Mouse (Mus musculus) kidney, embryonic 15.5 days (tissue): ENCODE results near the gene Sfmbt1. TPM values are rescaled to one million over a fixed set of nuclear protein-coding genes. Genes with fewer than 3 reads are reported as not detected.

ENCODE experiments used
- ATAC-seq: fragments of 200-750 bp; cut with Nextera tagmentation; replicated peaks from 2 replicates; pipeline ENCODE4 v1.8.0; 2017; ENCODE audit warnings: moderate TSS enrichment; ENCODE audit not compliant: low FRiP score
- H3K27ac ChIP-seq: fragments of 300-500 bp; sonication (generic); 2 replicates; pipeline ENCODE4 v1.5.1; 2015; ENCODE audit warnings: mild to moderate bottlenecking, inconsistent platforms
- H3K27me3 ChIP-seq: fragments of 300-500 bp; sonication (generic); 2 replicates; pipeline ENCODE4 v1.6.1; 2015; ENCODE audit warnings: inconsistent platforms
- H3K36me3 ChIP-seq: fragments of 300-500 bp; sonication (generic); 2 replicates; pipeline ENCODE4 v1.6.1; 2015; ENCODE audit warnings: inconsistent platforms
- H3K4me1 ChIP-seq: fragments of 300-500 bp; sonication (generic); 2 replicates; pipeline ENCODE4 v1.6.1; 2015; ENCODE audit warnings: inconsistent platforms
- H3K4me2 ChIP-seq: fragments of 300-500 bp; sonication (generic); 2 replicates; pipeline ENCODE4 v1.6.1; 2015; ENCODE audit warnings: moderate library complexity, mild to moderate bottlenecking, inconsistent platforms
- H3K4me3 ChIP-seq: fragments of 300-500 bp; sonication (generic); replicated peaks from 2 replicates; pipeline ENCODE4 v1.5.1; 2015; ENCODE audit warnings: mild to moderate bottlenecking, inconsistent platforms
- H3K9ac ChIP-seq: fragments of 300-500 bp; sonication (generic); 2 replicates; pipeline ENCODE4 v1.6.1; 2015; ENCODE audit warnings: mild to moderate bottlenecking, inconsistent platforms
- H3K9me3 ChIP-seq: fragments of 300-500 bp; sonication (generic); replicated peaks from 2 replicates; pipeline ENCODE4 v1.6.1; 2016; ENCODE audit warnings: inconsistent platforms
- WGBS: fragments of 180-500 bp; shearing (Covaris S2); methylation state at CpG from one replicate; pipeline ENCODE4 v1.1.7; 2015; ENCODE audit warnings: mixed read lengths; 5-methylcytosine and 5-hydroxymethylcytosine counted together
- polyA plus RNA-seq: library from polyadenylated mRNA; unstranded; fragments of >200 nt; fragmentation: Nextera tagmentation; extraction: Ambion mirVana; gene quantifications from 2 replicates; pipeline ENCODE4 v1.2.1, GENCODE M21; 2015

Sfmbt1 gene
- 14.7 and 15.0 TPM in 2 replicates for polyA plus RNA-seq

GRCm38 (mm10) chr14:30714799-30715617, at the start of gene Sfmbt1:
Sfmbt1 (plus strand) TSS chr14:30714849.
- H3K4me2 ChIP-seq: peak within 1 kb of the TSS; percentile 94
- H3K36me3 ChIP-seq: no peaks in the 10 kb centered on the region
- H3K9me3 ChIP-seq: no peaks in the 10 kb centered on the region
- 2% methylated on average over 82 of the region's 87 CpGs for WGBS
- peak; percentile 79 for ATAC-seq
- H3K4me3 ChIP-seq: peak within 1 kb of the TSS; percentile 93
- peak within 1 kb of the TSS; percentile 95 for H3K27ac ChIP-seq
- peak within 1 kb of the TSS; percentile 73 for H3K9ac ChIP-seq
- H3K4me1 ChIP-seq: peaks cover 13% of the 10 kb centered on the region
- peaks cover 13% of the 10 kb centered on the region for H3K27me3 ChIP-seq

DNA sequence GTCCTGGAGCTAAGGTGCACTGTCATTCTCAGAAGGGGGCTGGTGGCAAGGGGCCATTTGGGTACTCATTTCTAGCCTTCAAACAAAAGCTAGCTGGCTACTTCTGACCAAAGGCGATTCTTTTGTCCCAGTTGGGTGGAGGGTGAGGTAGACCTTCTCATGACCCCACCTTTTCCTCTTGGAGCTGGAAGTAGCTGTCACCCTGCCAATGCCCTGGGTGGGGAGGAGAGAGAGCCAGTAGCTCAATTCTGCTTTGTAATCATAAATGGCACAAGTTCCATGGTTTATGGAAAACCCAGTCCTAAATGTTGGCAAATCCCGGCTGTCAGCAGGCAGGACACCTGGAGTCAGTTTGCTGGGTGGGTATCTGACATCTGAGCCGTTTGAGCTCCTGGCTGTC, 48.6 kb upstream of the Sfmbt1 start:
- ATAC-seq: no peak
- Histone ChIP-seq H3K4me2 (no peak overlapping the region), H3K4me3 (no peak overlapping the region), H3K36me3 (peaks cover 94% of the 10 kb centered on the region), H3K9ac (no peak overlapping the region), H3K4me1 (no peaks in the 10 kb centered on the region), H3K27me3 (no peaks in the 10 kb centered on the region), H3K27ac (no peak overlapping the region), H3K9me3 (no peaks in the 10 kb centered on the region)
- WGBS: 79% methylated on average over 3 of the region's 3 CpGs

- Histone ChIP-seq H3K9ac (no peak overlapping the region), H3K27me3 (no peaks in the 10 kb centered on the region), H3K4me2 (no peak overlapping the region), H3K4me1 (no peaks in the 10 kb centered on the region), H3K27ac (no peak overlapping the region), H3K36me3 (peaks cover 93% of the 10 kb centered on the region), H3K9me3 (no peaks in the 10 kb centered on the region), H3K4me3 (no peak overlapping the region)
- ATAC-seq: no peak
- 84% methylated on average over 4 of the region's 4 CpGs for WGBS
These were observed 48.0 kb upstream of the Sfmbt1 start for GRCm38 (mm10) chr14:30666604-30667003.

DNA sequence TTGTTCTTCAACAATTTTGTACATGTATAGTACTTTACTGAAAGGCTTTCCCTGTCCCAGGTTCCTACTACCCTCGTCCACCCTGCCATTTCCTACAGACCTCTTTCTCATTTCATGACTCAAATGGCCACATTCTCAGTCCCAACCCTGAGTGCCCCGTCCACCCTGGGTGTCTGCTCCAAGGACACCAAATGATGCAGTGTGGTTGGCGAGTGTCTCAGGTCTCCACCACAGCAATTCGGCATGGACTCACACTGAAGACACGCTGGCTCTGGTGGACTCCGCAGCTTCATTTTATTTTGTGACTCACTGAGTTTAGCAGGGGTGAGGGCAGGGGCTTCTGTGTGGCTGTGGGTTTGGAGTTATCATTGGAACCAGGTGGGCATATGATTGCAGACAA, 44.5 kb upstream of the Sfmbt1 start:
- no peak for ATAC-seq
- H3K27me3 ChIP-seq: no peaks in the 10 kb centered on the region

DNA sequence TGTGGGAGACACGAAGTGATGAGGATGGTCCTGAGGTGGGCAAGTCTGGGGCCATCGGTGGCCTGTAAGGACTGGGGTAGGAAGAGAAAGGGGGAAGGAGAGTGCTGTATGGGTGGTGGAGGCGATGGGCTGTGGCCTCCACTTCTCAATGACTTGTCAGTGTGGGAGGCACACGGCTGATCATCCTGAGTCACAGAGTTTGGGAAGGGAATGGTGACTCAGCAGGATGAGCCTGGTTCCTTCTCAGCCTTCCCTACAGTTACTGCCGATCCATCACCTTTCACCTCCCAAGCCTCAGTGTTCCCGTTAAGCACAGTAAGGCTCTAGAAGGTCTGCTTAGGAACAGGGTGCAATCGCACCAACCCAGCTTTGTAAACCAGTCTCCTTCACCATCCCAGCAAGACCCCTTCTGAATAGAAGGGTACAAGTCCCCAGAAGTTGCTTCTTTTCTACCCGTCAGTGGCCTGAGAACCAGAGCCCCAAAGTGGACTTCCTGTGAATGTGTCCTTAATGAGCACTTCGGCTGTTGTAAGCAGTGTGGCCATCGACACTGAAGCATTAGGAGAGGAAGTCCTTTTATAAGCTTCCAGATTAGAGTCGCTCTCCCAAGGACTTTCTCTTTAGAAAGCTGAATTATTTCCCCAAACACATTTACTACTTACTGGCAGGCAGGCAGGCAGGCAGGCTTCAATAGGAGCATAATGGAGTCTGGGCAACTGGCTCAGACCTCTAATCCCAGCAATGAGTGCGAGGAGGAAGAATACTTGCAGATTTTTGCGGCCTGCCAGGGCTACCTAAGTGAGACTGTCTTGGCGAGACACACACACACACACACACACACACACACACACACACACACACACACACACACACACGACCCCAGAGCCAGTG, 43.3 kb upstream of the Sfmbt1 start:
- 74% methylated on average over 15 of the region's 15 CpGs for WGBS
- peaks cover 85% of the 10 kb centered on the region for H3K36me3 ChIP-seq

More for the DNA sequence above, 44.5 kb upstream of the Sfmbt1 start:
- H3K4me3 ChIP-seq: no peak overlapping the region
- no peak overlapping the region for H3K4me2 ChIP-seq
- no peak overlapping the region for H3K27ac ChIP-seq
- WGBS: 88% methylated on average over 6 of the region's 6 CpGs
- no peaks in the 10 kb centered on the region for H3K9me3 ChIP-seq
- no peak overlapping the region for H3K9ac ChIP-seq
- H3K36me3 ChIP-seq: peaks cover 90% of the 10 kb centered on the region
- H3K4me1 ChIP-seq: no peaks in the 10 kb centered on the region

DNA sequence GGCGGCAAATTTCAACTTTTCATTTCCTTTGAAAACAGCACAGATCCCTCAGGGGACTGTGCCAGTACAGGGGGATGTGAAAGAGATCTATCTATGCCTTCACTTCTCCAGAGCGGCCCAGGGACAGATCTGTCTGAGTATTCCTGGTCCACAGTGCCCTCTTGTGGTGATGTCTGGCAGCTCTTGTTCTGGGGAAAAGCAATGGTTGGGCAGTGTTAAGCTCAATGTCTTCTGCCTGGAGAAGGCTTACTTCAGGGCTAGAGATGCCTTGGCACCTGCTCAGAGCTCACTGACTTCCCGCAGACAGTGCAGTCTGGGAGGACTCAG, 42.7 kb upstream of the Sfmbt1 start:
- Histone ChIP-seq H3K9ac (no peak overlapping the region), H3K36me3 (peaks cover 85% of the 10 kb centered on the region), H3K27ac (no peak overlapping the region), H3K4me1 (no peaks in the 10 kb centered on the region), H3K4me2 (no peak overlapping the region), H3K27me3 (no peaks in the 10 kb centered on the region), H3K9me3 (no peaks in the 10 kb centered on the region), H3K4me3 (no peak overlapping the region)
- WGBS: 9% methylated on average over 3 of the region's 3 CpGs
- 0 out of 2 replicates have a peak, but pooled peaks have one; percentile 62 for ATAC-seq

More for the DNA sequence above, 43.3 kb upstream of the Sfmbt1 start:
- Histone ChIP-seq H3K4me2 (no peak overlapping the region), H3K27ac (0 out of 2 replicates have a peak overlapping the region, but pooled peaks have one; percentile 3), H3K27me3 (no peaks in the 10 kb centered on the region), H3K4me3 (no peak overlapping the region), H3K9ac (no peak overlapping the region), H3K9me3 (no peaks in the 10 kb centered on the region), H3K4me1 (no peaks in the 10 kb centered on the region)
- ATAC-seq: no peak

DNA sequence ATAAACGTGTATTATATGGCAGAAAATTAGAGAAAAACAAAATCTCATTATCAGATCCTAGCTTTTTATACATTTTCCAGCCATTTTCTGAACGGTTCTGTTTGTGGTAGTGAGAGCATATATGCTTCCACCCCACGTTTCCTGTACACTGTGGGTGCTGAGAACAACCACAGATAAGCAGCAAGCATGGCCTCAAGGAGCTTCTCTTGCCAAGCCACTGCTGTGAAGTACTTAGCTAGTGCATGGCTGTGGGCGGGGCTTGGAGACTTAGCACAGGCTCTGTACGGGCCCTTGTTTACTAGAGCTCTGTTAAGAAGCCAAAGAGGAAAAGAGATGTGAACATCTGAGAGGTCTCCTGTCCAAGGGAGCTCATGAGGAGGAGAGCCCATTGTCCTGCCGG, 39.7 kb upstream of the Sfmbt1 start:
- Histone ChIP-seq H3K27ac (no peak overlapping the region), H3K4me1 (no peaks in the 10 kb centered on the region), H3K36me3 (peaks cover 85% of the 10 kb centered on the region), H3K9ac (no peak overlapping the region), H3K27me3 (no peaks in the 10 kb centered on the region), H3K4me2 (no peak overlapping the region), H3K9me3 (no peaks in the 10 kb centered on the region), H3K4me3 (no peak overlapping the region)
- ATAC-seq: no peak
- 82% methylated on average over 6 of the region's 6 CpGs for WGBS

- no peaks in the 10 kb centered on the region for H3K27me3 ChIP-seq
- peaks cover 91% of the 10 kb centered on the region for H3K36me3 ChIP-seq
- H3K4me2 ChIP-seq: no peak overlapping the region
- no peak overlapping the region for H3K27ac ChIP-seq
- H3K9me3 ChIP-seq: no peaks in the 10 kb centered on the region
- H3K4me3 ChIP-seq: no peak overlapping the region
- H3K9ac ChIP-seq: no peak overlapping the region
- WGBS: 88% methylated on average over 3 of the region's 3 CpGs
- no peak for ATAC-seq
- H3K4me1 ChIP-seq: no peaks in the 10 kb centered on the region
These were observed 32.5 kb upstream of the Sfmbt1 start for GRCm38 (mm10) chr14:30682131-30682530.

- H3K27me3 ChIP-seq: no peaks in the 10 kb centered on the region
- no peak overlapping the region for H3K4me2 ChIP-seq
- no peaks in the 10 kb centered on the region for H3K9me3 ChIP-seq
- WGBS: 83% methylated on average over 3 of the region's 3 CpGs
- no peak overlapping the region for H3K4me3 ChIP-seq
- H3K4me1 ChIP-seq: no peaks in the 10 kb centered on the region
- peaks cover 47% of the 10 kb centered on the region for H3K36me3 ChIP-seq
- H3K27ac ChIP-seq: no peak overlapping the region
- no peak for ATAC-seq
- no peak overlapping the region for H3K9ac ChIP-seq
These were observed 24.0 kb upstream of the Sfmbt1 start for GRCm38 (mm10) chr14:30690685-30691084.

GRCm38 (mm10) chr14:30692439-30692838, 22.2 kb upstream of the Sfmbt1 start:
- Histone ChIP-seq H3K4me1 (no peaks in the 10 kb centered on the region), H3K9ac (no peak overlapping the region), H3K4me3 (no peak overlapping the region), H3K4me2 (no peak overlapping the region), H3K27me3 (no peaks in the 10 kb centered on the region), H3K9me3 (no peaks in the 10 kb centered on the region), H3K36me3 (peaks cover 32% of the 10 kb centered on the region), H3K27ac (no peak overlapping the region)
- no peak for ATAC-seq
- WGBS: 85% methylated on average over 6 of the region's 6 CpGs

- Histone ChIP-seq H3K4me2 (no peak overlapping the region), H3K27ac (no peak overlapping the region), H3K27me3 (no peaks in the 10 kb centered on the region), H3K4me1 (no peaks in the 10 kb centered on the region), H3K36me3 (peaks cover 21% of the 10 kb centered on the region), H3K9ac (no peak overlapping the region), H3K4me3 (no peak overlapping the region), H3K9me3 (no peaks in the 10 kb centered on the region)
- WGBS: 88% methylated on average over 2 of the region's 2 CpGs
- no peak for ATAC-seq
These were observed 19.9 kb upstream of the Sfmbt1 start for GRCm38 (mm10) chr14:30694786-30695185.

- H3K27me3 ChIP-seq: no peaks in the 10 kb centered on the region
- no peaks in the 10 kb centered on the region for H3K4me1 ChIP-seq
- no peak overlapping the region for H3K9ac ChIP-seq
- no peak overlapping the region for H3K4me2 ChIP-seq
- no peak for ATAC-seq
- 71% methylated on average over 4 of the region's 4 CpGs for WGBS
- H3K9me3 ChIP-seq: no peaks in the 10 kb centered on the region
- H3K27ac ChIP-seq: no peak overlapping the region
- peaks cover 13% of the 10 kb centered on the region; the same call in 1 of the 2 replicates for H3K36me3 ChIP-seq
- no peak overlapping the region for H3K4me3 ChIP-seq
These were observed 19.0 kb upstream of the Sfmbt1 start for GRCm38 (mm10) chr14:30695609-30696008.
